Mouse (Mus musculus): ENCODE results near the gene Gm48552.

The Gm48552 gene

GRCm38 (mm10) chr10:81362336-81362949 is 26.4 kb upstream of the Gm48552 start:
- DNase-seq (ENCODE audit: low spot score), result no peak

DNA sequence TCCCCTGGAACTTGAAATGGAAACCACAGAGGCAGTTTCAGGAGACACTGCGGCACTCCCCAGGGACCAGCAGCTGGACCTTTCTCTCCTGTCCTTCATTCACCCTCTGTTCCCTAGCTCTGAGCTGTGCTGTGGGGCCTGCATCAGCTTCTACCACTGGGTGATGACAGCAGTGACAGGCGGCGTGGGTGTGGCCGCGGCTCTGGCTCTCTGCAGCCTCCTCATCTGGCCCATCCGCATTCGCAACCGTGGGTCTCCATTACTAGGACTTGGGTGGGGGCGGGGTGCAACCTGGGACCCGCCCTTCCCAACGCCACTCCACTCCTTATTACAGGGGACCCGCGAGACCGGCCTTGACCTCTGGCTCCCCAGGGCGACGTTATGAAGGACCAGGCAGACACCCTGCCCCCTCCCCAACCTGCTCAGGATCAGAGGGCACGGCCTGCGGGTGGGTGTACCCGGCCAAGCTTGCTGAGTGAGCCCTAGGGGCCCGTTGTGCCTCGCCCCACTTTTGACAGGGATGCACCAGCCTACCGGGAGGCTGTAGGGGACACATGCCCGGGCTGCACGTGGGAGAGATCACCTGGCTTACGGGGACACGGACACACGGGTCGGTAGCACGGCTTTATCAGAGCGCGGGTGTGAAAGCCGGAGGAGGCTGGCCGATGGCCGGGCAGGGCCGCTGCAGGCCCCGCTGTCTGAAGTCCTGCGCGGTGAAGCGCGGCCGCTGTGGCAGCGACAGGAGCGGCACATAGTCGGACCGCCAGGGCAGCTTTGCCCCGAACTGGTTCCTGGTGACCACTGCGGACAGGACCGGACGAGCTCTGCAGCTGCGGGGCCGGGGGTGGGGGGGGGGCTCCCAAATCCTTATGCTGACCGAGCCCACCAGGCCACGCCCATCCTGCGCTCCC is 25.1 kb upstream of the Gm48552 start:
- no peak for DNase-seq (ENCODE audit: low spot score)

- DNase-seq (ENCODE audit: low spot score), result no peak
Observed at GRCm38 (mm10) chr10:81364666-81365065, 24.1 kb upstream of the Gm48552 start.

DNA sequence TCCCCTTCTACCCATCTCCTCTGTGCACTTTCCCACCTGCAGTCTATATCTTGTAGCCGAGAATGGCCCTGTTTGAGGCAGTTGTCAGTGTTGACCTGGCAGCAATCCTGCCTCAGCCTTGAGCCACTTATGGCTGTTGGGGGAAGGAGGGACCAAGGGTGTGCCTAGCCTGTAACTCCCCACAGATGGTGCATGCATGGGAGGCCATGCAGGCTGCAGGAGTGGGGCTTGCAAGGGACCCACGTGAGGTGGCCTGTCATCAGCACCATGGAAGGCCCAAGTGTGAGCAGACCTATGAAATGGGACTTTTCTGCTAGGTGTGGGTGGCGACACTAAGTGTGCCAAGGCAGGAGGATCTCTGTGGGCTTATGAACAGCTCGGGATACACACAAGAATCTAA is 23.7 kb upstream of the Gm48552 start:
- DNase-seq (ENCODE audit: low spot score), result no peak

DNA sequence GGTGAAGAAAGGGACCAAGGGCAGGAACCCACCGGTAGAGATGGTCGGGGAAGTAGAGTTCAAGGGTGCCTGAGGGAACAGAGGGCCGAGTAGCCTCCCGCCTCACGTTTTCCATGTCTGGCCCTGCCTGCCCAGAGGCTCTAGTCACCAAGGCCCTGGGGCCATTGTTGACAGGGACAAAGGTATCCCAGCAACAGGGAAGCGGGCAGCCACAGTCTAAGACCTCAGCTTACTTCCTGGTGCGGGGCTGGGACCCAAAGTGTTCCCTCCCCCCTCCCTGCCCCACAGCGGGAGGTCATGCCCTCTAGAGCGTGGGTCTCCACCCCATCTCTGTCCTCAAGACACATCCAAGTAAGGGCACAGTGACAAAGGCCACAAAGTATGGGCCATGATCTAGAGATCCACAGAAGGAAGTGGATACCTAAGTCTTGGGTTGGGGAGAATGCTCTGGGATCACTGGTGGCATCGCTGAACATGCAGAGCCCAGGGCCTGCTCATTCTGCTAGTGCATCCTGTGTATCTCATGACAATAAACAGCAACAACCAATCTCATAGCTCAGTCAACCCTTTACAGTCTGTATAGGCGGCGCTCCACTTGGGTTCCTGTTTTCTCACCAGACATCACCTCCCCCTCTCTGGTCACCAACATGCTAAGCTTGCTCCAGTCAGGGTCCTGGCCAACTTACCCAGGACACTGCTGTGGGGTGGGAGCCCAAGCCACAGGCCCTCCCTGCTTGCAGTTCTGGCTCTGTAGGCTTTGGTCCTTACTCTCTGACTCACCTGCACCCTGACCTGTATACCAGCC is 22.9 kb upstream of the Gm48552 start, which contains the start of gene 4930404N11Rik:
Gene 4930404N11Rik (minus strand): TSS at position 145 of the 805 bp plus-strand sequence.
- DNase-seq (ENCODE audit: low spot score), result peak; percentile 52

GRCm38 (mm10) chr10:81366477-81367206 is 22.2 kb upstream of the Gm48552 start:
- DNase-seq (ENCODE audit: low spot score), result peak; percentile 50

DNA sequence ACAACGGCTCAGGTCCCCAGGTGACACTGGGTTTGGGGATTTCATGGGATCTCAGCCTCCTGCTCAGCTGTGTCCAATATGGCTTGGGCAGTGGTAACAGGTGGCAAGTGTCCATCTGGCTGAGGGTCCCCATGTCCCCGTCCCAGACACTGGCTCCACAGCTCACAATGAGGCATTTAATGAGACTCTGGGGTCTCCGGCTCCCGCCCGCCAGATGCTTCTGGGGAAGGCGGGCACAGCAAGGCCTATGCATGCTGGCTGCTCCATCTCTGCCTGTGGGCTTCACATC is 21.7 kb upstream of the Gm48552 start:
- DNase-seq (ENCODE audit: low spot score), result no peak

DNA sequence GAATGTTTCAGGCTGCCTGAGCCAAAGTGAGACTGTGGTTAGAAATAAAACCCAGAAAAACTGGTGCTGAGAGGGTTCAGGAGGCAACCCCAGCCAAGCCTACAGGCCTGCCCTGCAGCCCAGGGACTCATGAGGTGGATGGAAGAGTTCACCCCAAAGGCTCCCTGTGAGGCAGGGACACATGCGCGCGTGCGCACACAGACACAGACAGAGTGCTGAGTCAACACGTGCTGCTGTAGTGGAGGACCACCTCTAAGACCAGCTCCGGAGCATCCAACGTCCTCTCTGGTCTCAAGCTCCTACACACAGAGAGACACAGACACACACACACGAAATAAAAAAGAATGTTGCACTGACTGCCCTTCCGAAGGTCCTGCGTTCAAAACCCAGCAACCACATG is 13.5 kb upstream of the Gm48552 start:
- DNase-seq (ENCODE audit: low spot score), result no peak

DNA sequence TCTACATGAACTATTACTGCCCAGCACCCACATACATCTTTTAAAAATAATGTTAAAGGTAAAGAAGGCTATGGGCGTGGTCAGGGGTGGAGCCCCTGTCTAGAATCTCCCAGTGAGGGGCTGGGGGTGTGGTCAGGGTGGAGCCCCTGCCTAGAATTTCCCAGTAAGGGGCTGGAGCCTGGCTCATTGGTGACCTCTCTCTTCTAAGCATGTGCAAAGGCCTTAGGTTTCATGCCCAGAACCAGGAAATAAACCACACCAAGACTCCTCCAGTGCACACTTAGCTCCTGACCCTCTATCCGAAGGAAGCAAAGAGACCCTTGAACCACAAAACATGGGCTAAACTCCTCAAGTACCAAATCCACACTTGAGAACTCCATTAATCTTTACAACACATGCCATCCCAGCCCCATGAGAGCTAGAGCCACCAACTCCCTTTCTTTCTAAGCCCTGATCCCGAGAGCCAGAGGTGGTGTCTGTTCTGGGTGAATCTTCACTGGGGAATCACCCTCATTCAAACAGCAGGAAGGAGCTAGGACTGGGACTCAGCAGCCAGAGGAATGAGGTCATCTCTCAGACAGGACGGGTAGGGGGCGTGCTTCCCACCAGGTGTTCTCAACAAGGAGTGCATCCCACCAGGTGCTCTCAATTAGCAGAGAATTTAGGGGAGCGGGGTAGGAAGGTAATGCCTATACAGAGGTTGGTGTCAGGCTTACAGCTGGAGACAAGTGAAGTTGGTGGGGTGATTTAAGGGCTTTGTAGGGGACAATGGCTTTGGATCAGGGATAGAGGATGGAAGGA is 12.0 kb upstream of the Gm48552 start:
- DNase-seq (ENCODE audit: low spot score), result peak; percentile 71

GRCm38 (mm10) chr10:81377362-81377664 is 11.5 kb upstream of the Gm48552 start:
- peak; percentile 30 for DNase-seq (ENCODE audit: low spot score)

- peak; percentile 48 for DNase-seq (ENCODE audit: low spot score)
Observed at GRCm38 (mm10) chr10:81377793-81378552, 10.8 kb upstream of the Gm48552 start, which contains the start of gene Fzr1. TSS of gene Fzr1 (minus strand) at chr10:81378516.

- peak; percentile 100 for DNase-seq (ENCODE audit: low spot score)
Observed at GRCm38 (mm10) chr10:81378553-81379182, 10.1 kb upstream of the Gm48552 start.

DNA sequence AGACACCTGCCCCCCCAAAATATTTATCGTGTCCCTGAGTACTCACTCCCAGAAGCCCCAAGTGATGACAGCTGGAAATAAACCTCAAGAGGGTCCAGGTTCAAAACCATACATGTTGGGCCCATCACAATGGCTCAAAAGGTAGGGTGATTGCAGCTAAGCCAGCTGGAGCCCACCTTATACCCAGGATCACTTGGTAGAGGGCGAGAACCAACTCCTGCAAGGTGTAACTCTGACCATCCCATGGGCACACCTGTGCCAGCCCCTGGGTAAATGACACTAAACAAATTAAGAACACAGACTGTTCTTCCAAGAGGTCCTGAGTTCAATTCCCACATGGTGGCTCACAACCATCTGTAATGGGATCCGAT is 9.6 kb upstream of the Gm48552 start:
- no peak for DNase-seq (ENCODE audit: low spot score)

- no peak for DNase-seq (ENCODE audit: low spot score)
Observed at GRCm38 (mm10) chr10:81379809-81380378, 8.9 kb upstream of the Gm48552 start.

GRCm38 (mm10) chr10:81382039-81382438 is 6.8 kb upstream of the Gm48552 start:
- DNase-seq (ENCODE audit: low spot score), result no peak

- peak; percentile 99 for DNase-seq (ENCODE audit: low spot score)
Observed at GRCm38 (mm10) chr10:81383802-81384604, 4.8 kb upstream of the Gm48552 start, which contains the start of the genes Dohh and Gm48551. TSS of gene Dohh (plus strand) at chr10:81384428. TSS of gene Gm48551 (plus strand) at chr10:81384466.

DNA sequence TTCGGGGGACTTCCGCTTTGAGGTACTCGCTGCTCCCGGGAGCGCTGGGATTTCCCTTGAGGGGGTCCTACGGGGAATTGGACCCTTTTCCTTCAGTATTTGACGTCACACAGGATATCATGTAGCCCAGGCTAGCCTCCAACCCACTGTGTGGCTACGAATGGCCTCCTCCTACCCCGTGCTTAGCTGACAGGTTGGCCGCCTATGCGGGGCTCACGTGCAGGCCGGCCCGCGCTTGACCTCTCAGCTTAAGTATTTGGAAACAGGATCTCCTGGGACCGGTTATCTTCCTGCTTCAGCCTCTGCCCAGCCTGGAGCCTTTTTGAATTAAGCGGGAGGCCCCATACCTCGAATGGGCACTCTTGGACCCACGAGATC is 4.2 kb upstream of the Gm48552 start:
- peak; percentile 60 for DNase-seq (ENCODE audit: low spot score)

- DNase-seq (ENCODE audit: low spot score), result no peak
Observed at GRCm38 (mm10) chr10:81385603-81386306, 3.0 kb upstream of the Gm48552 start.

All from adipocyte (in vitro differentiated cells).